Mouse (Mus musculus) T-helper 1 cell (primary cell): ENCODE data around the gene Gm29289.
"Not testable (repeated sequence)": the region's sequence is repeated elsewhere in the genome, so short reads cannot be mapped to it uniquely, and the experiment has no call there.

Experiments
- in situ Hi-C: fragments of 300-600 bp; cut with MboI, MseI; formaldehyde crosslinking; loops from one replicate; pipeline ENCODE4 v1.15.1; 2025; ENCODE audit warnings: high pct_unique_total_duplicates

Gm29289 gene

GRCm38 (mm10) chrY:2932282-2932681 lies at the start of gene Gm29289:
TSS of gene Gm29289 (plus strand) at chrY:2932582.
- in situ Hi-C loops: not testable (repeated sequence)

GRCm38 (mm10) chrY:2900689-2901088 lies 31.7 kb upstream of the Gm29289 start, which contains the start of gene Gm10352:
TSS of gene Gm10352 (plus strand) at chrY:2900989.
- in situ Hi-C loops: not testable (repeated sequence)
